Mouse (Mus musculus): Measurements from ENCODE around the gene Pla2r1. TPM values are rescaled to one million over a fixed set of nuclear protein-coding genes. Genes with fewer than 3 reads are reported as not detected.
A peak's percentile ranks its signal among the peaks of the same experiment; 100 is the strongest.

The Pla2r1 gene
- polyA plus RNA-seq, 1 experiment from 2014 or later: 0.88 TPM

DNA sequence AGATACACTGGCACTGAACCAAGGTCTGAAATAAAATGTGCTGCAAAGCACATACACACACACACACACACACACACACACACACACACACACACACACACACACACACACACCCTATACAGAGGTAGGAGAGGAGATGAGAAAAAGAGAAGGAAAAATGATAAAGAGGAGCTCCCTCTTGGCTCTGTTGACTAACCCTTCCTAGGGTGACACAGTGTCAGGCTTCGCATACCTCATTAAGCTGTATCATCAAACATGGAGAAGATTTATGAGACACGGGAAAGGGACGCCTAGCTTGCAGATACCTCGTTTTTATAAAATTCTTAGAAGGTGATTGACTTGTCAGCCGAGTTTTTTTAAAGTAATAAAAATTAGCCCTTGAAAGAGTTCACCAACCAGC, 116.3 kb downstream of the Pla2r1 start:
- Histone ChIP-seq H3K4me3 (ENCODE audit: low read depth, low read length) (no peak overlapping the region), H3K9ac (ENCODE audit: low read depth, low read length) (no peak overlapping the region), H3K4me1 (replicated peaks; ENCODE audit: control insufficient read depth, insufficient read depth, low read length) (no peaks in the 10 kb centered on the region), H3K9me3 (ENCODE audit: control insufficient read depth, low read length) (no peaks in the 10 kb centered on the region), H3K4me2 (replicated peaks; ENCODE audit: low read depth, low read length) (no peak overlapping the region), H3K27ac (ENCODE audit: low read depth, low read length) (no peak overlapping the region), H3K27me3 (ENCODE audit: control insufficient read depth, insufficient read depth, low read length) (no peaks in the 10 kb centered on the region), H3K36me3 (ENCODE audit: control insufficient read depth, insufficient read depth, low read length) (no peaks in the 10 kb centered on the region)
- 82% methylated on average over 5 of the region's 5 CpGs for WGBS
- DNase-seq (ENCODE audit: low spot score) (no peak), ATAC-seq (ENCODE audit: low FRiP score) (no peak)

- WGBS: 72% methylated on average over 8 of the region's 8 CpGs
- Histone ChIP-seq H3K4me2 (replicated peaks; ENCODE audit: low read depth, low read length) (no peak overlapping the region), H3K4me3 (ENCODE audit: low read depth, low read length) (no peak overlapping the region), H3K27ac (ENCODE audit: low read depth, low read length) (no peak overlapping the region), H3K9me3 (ENCODE audit: control insufficient read depth, low read length) (no peaks in the 10 kb centered on the region), H3K36me3 (ENCODE audit: control insufficient read depth, insufficient read depth, low read length) (no peaks in the 10 kb centered on the region), H3K4me1 (replicated peaks; ENCODE audit: control insufficient read depth, insufficient read depth, low read length) (no peaks in the 10 kb centered on the region), H3K27me3 (ENCODE audit: control insufficient read depth, insufficient read depth, low read length) (no peaks in the 10 kb centered on the region), H3K9ac (ENCODE audit: low read depth, low read length) (no peak overlapping the region)
- ATAC-seq (ENCODE audit: low FRiP score): no peak
- DNase-seq (ENCODE audit: low spot score): no peak
These were observed 122.6 kb downstream of the Pla2r1 start for GRCm38 (mm10) chr2:60430315-60431021.

DNA sequence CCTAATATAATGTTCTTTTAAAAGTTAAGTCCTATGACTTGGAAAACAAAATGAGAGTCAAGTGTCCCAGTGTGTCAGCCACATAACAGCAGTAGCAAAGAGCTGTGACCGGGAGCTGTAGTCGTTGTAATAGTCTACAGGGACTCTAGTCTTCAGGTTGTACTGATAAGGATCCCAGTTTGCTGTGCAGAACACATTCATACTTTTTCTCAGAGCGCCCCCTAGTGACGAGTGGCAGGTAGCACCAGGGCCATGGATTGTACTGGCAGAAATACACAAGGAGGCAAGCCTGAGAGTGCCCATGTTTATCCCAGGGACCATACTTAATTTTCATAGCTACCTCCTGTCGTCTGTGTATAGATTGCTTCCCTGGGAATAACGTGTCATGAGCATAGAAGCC, 135.0 kb downstream of the Pla2r1 start:
- no peak overlapping the region for H3K4me3 ChIP-seq (ENCODE audit: low read depth, low read length)
- DNase-seq (ENCODE audit: low spot score): peak; percentile 83
- H3K27ac ChIP-seq (ENCODE audit: low read depth, low read length): no peak overlapping the region
- 10% methylated on average over 6 of the region's 6 CpGs for WGBS
- no peak overlapping the region for H3K4me2 ChIP-seq (replicated peaks; ENCODE audit: low read depth, low read length)
- no peak overlapping the region for H3K9ac ChIP-seq (ENCODE audit: low read depth, low read length)
- no peaks in the 10 kb centered on the region for H3K4me1 ChIP-seq (replicated peaks; ENCODE audit: control insufficient read depth, insufficient read depth, low read length)
- ATAC-seq (ENCODE audit: low FRiP score): peak; percentile 68
- H3K36me3 ChIP-seq (ENCODE audit: control insufficient read depth, insufficient read depth, low read length): no peaks in the 10 kb centered on the region
- H3K27me3 ChIP-seq (ENCODE audit: control insufficient read depth, insufficient read depth, low read length): no peaks in the 10 kb centered on the region
- no peaks in the 10 kb centered on the region for H3K9me3 ChIP-seq (ENCODE audit: control insufficient read depth, low read length)

- Histone ChIP-seq H3K4me3 (ENCODE audit: low read depth, low read length) (no peak overlapping the region), H3K9me3 (ENCODE audit: control insufficient read depth, low read length) (no peaks in the 10 kb centered on the region), H3K27me3 (ENCODE audit: control insufficient read depth, insufficient read depth, low read length) (no peaks in the 10 kb centered on the region), H3K36me3 (ENCODE audit: control insufficient read depth, insufficient read depth, low read length) (no peaks in the 10 kb centered on the region), H3K4me1 (replicated peaks; ENCODE audit: control insufficient read depth, insufficient read depth, low read length) (no peaks in the 10 kb centered on the region), H3K4me2 (replicated peaks; ENCODE audit: low read depth, low read length) (no peak overlapping the region), H3K27ac (ENCODE audit: low read depth, low read length) (no peak overlapping the region), H3K9ac (ENCODE audit: low read depth, low read length) (no peak overlapping the region)
- 60% methylated on average over 8 of the region's 8 CpGs for WGBS
- ATAC-seq (ENCODE audit: low FRiP score) (no peak), DNase-seq (ENCODE audit: low spot score) (no peak)
These were observed 138.8 kb downstream of the Pla2r1 start for GRCm38 (mm10) chr2:60414334-60414733.

- no peak for DNase-seq (ENCODE audit: low spot score)
These were observed 140.0 kb downstream of the Pla2r1 start for GRCm38 (mm10) chr2:60413006-60413650.

GRCm38 (mm10) chr2:60411181-60411580, 141.9 kb downstream of the Pla2r1 start:
- Histone ChIP-seq H3K4me2 (replicated peaks; ENCODE audit: low read depth, low read length) (no peak overlapping the region), H3K4me1 (replicated peaks; ENCODE audit: control insufficient read depth, insufficient read depth, low read length) (no peaks in the 10 kb centered on the region), H3K27ac (ENCODE audit: low read depth, low read length) (no peak overlapping the region), H3K27me3 (ENCODE audit: control insufficient read depth, insufficient read depth, low read length) (no peaks in the 10 kb centered on the region), H3K4me3 (ENCODE audit: low read depth, low read length) (no peak overlapping the region), H3K36me3 (ENCODE audit: control insufficient read depth, insufficient read depth, low read length) (no peaks in the 10 kb centered on the region), H3K9ac (ENCODE audit: low read depth, low read length) (no peak overlapping the region), H3K9me3 (ENCODE audit: control insufficient read depth, low read length) (no peaks in the 10 kb centered on the region)
- ATAC-seq (ENCODE audit: low FRiP score) (no peak), DNase-seq (ENCODE audit: low spot score) (no peak)
- WGBS: 88% methylated on average over 7 of the region's 7 CpGs

More at GRCm38 (mm10) chr2:60413006-60413650, 140.0 kb downstream of the Pla2r1 start:
- Histone ChIP-seq H3K9ac (ENCODE audit: low read depth, low read length) (no peak overlapping the region), H3K27me3 (ENCODE audit: control insufficient read depth, insufficient read depth, low read length) (no peaks in the 10 kb centered on the region), H3K4me3 (ENCODE audit: low read depth, low read length) (no peak overlapping the region), H3K36me3 (ENCODE audit: control insufficient read depth, insufficient read depth, low read length) (no peaks in the 10 kb centered on the region), H3K9me3 (ENCODE audit: control insufficient read depth, low read length) (no peaks in the 10 kb centered on the region), H3K4me1 (replicated peaks; ENCODE audit: control insufficient read depth, insufficient read depth, low read length) (no peaks in the 10 kb centered on the region), H3K27ac (ENCODE audit: low read depth, low read length) (no peak overlapping the region), H3K4me2 (replicated peaks; ENCODE audit: low read depth, low read length) (no peak overlapping the region)
- ATAC-seq (ENCODE audit: low FRiP score): no peak
- 88% methylated on average over 18 of the region's 18 CpGs for WGBS

DNA sequence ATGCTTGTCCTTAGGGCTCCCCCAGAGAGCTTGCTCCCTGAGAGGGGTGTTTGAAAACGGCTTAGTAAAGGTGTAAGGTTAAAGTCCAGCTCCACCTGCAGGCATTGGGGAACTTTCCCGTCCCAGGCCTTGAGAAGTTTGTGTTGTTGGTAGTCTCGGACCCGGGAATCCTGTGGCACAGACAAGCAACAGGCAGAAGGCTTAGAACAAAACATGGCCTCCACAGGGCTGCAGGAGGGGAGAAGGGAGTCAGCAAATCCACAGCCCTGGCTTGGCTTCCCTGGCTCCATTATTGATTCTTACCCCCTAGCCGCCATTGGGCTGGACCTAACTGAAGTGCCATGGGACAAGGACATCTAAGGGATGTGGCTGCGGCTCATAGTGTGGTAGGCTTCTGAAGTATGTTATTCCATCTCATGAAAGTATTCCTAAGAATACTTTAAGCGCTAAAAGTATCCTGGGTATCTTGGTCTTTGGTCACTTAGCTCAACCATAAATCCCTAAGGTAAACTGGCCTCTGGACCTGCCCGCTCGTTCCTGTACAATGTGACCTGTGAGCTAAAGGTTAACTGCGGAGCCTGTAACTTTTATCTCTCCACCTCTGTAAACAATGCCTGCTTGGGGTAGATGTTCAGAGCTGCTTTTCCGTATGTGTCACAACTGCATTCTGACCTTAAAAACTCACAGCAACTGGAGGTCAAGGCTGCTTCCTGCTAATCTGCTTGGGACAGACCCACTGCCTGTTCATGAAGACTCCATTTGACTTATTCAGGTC, 142.9 kb downstream of the Pla2r1 start:
- no peak overlapping the region for H3K9ac ChIP-seq (ENCODE audit: low read depth, low read length)
- ATAC-seq (ENCODE audit: low FRiP score) (no peak), DNase-seq (ENCODE audit: low spot score) (no peak)
- no peaks in the 10 kb centered on the region for H3K36me3 ChIP-seq (ENCODE audit: control insufficient read depth, insufficient read depth, low read length)
- H3K4me2 ChIP-seq (replicated peaks; ENCODE audit: low read depth, low read length): no peak overlapping the region
- H3K27me3 ChIP-seq (ENCODE audit: control insufficient read depth, insufficient read depth, low read length): no peaks in the 10 kb centered on the region
- H3K9me3 ChIP-seq (ENCODE audit: control insufficient read depth, low read length): no peaks in the 10 kb centered on the region
- H3K4me3 ChIP-seq (ENCODE audit: low read depth, low read length): no peak overlapping the region
- WGBS: 76% methylated on average over 11 of the region's 11 CpGs
- no peaks in the 10 kb centered on the region for H3K4me1 ChIP-seq (replicated peaks; ENCODE audit: control insufficient read depth, insufficient read depth, low read length)
- no peak overlapping the region for H3K27ac ChIP-seq (ENCODE audit: low read depth, low read length)

GRCm38 (mm10) chr2:60409194-60409593, 143.9 kb downstream of the Pla2r1 start:
- no peaks in the 10 kb centered on the region for H3K36me3 ChIP-seq (ENCODE audit: control insufficient read depth, insufficient read depth, low read length)
- no peaks in the 10 kb centered on the region for H3K9me3 ChIP-seq (ENCODE audit: control insufficient read depth, low read length)
- H3K4me2 ChIP-seq (replicated peaks; ENCODE audit: low read depth, low read length): no peak overlapping the region
- H3K4me1 ChIP-seq (replicated peaks; ENCODE audit: control insufficient read depth, insufficient read depth, low read length): no peaks in the 10 kb centered on the region
- H3K27me3 ChIP-seq (ENCODE audit: control insufficient read depth, insufficient read depth, low read length): no peaks in the 10 kb centered on the region
- WGBS: 68% methylated on average over 6 of the region's 6 CpGs
- no peak overlapping the region for H3K9ac ChIP-seq (ENCODE audit: low read depth, low read length)
- no peak overlapping the region for H3K4me3 ChIP-seq (ENCODE audit: low read depth, low read length)
- DNase-seq (ENCODE audit: low spot score) (no peak), ATAC-seq (ENCODE audit: low FRiP score) (no peak)
- no peak overlapping the region for H3K27ac ChIP-seq (ENCODE audit: low read depth, low read length)
